Mouse (Mus musculus): ENCODE results near the gene Yrdc.

- TF ChIP-seq CTCF (IDR thresholded peaks at IDR 0.05; ENCODE audit: borderline replicate concordance, control insufficient read depth, extremely low read depth, insufficient read depth, low read length, poor library complexity), result no peak
- no peak for TF ChIP-seq POLR2A (IDR thresholded peaks at IDR 0.05; ENCODE audit: control insufficient read depth, extremely low read depth, insufficient read depth, low read length, poor library complexity)
Measured at GRCm38 (mm10) chr4:124856294-124856693, 5.8 kb downstream of the Yrdc start.
